Mouse (Mus musculus): ENCODE data around the gene Cers6.

Gene Cers6

GRCm38 (mm10) chr2:68860904-68861685 lies at the start of gene Cers6:
TSS of gene Cers6 (plus strand) at chr2:68861441.
- peak; percentile 98 to 99 for DNase-seq

GRCm38 (mm10) chr2:68814409-68814808 lies 46.8 kb upstream of the Cers6 start:
- no peak for DNase-seq

GRCm38 (mm10) chr2:68819040-68819439 lies 42.2 kb upstream of the Cers6 start:
- no peak for DNase-seq

- DNase-seq = peak; percentile 13 to 29
Measured at GRCm38 (mm10) chr2:68822152-68822887, 38.9 kb upstream of the Cers6 start.

GRCm38 (mm10) chr2:68825326-68826020 lies 35.8 kb upstream of the Cers6 start:
- no peak for DNase-seq

GRCm38 (mm10) chr2:68843330-68843729 lies 17.9 kb upstream of the Cers6 start:
- no peak for DNase-seq

- no peak for DNase-seq
Measured at GRCm38 (mm10) chr2:68844530-68844929, 16.7 kb upstream of the Cers6 start.

- no peak for DNase-seq
Measured at GRCm38 (mm10) chr2:68845002-68845740, 16.1 kb upstream of the Cers6 start.

GRCm38 (mm10) chr2:68860391-68860790 lies 850 bp upstream of the Cers6 start:
- no peak for DNase-seq

- peak; percentile 75 to 77 for DNase-seq
Measured at GRCm38 (mm10) chr2:68861721-68862463, 651 bp downstream of the Cers6 start.

GRCm38 (mm10) chr2:68862464-68863266 lies 1.4 kb downstream of the Cers6 start:
- no peak for DNase-seq

- DNase-seq = no peak
Measured at GRCm38 (mm10) chr2:68863561-68863960, 2.3 kb downstream of the Cers6 start.

- peak; percentile 75 to 83 for DNase-seq
Measured at GRCm38 (mm10) chr2:68864366-68864765, 3.1 kb downstream of the Cers6 start.

GRCm38 (mm10) chr2:68867148-68867547 lies 5.9 kb downstream of the Cers6 start:
- DNase-seq = no peak

GRCm38 (mm10) chr2:68870999-68871780 lies 9.9 kb downstream of the Cers6 start:
- no peak for DNase-seq

GRCm38 (mm10) chr2:68873086-68873485 lies 11.8 kb downstream of the Cers6 start:
- DNase-seq = no peak

- peak in 1 of 2 experiments; percentile 45 for DNase-seq
Measured at GRCm38 (mm10) chr2:68873653-68874441, 12.6 kb downstream of the Cers6 start.

- DNase-seq = no peak
Measured at GRCm38 (mm10) chr2:68874575-68874974, 13.3 kb downstream of the Cers6 start.

GRCm38 (mm10) chr2:68879071-68879651 lies 17.9 kb downstream of the Cers6 start:
- no peak for DNase-seq
